In genomic region chr16:44226706-44227291, GRCm38 (mm10) we compare ENCODE assay signal across 16 mouse cellular contexts.
"Had no signal": no experiment of that assay in that cellular context is flagged by ENCODE, and none has a peak within 500 bp of the region (broad histone marks: within the 10 kb centered on the region; RNA-seq: fewer than 3 reads in every experiment).

No protein-coding gene starts in this region.

- H3K4me3 ChIP-seq: lung, embryonic 15.5 days; megakaryocyte, embryonic 14.5 days; midbrain, embryonic 13.5 days; midbrain, embryonic 15.5 days; neural tube, embryonic 12.5 days had no signal

- DNase-seq: liver, postnatal 0 days; lung, adult 2 months; lung, postnatal 14 days; lung, postnatal 36 days; right cerebral cortex, postnatal 14 days; spleen, adult 18-20 months; thymus, adult 2 months; thymus, postnatal 25 days; thymus, postnatal 4 days had no signal

- H3K27ac ChIP-seq: lung, embryonic 15.5 days; macrophage; midbrain, embryonic 13.5 days; midbrain, embryonic 15.5 days; neural tube, embryonic 12.5 days had no signal

- ATAC-seq: liver, postnatal 0 days; lung, postnatal 0 days; midbrain, embryonic 13.5 days; midbrain, embryonic 15.5 days had no signal
